Mouse (Mus musculus): ENCODE data around the gene Akap11.

The Akap11 gene

GRCm38 (mm10) chr14:78525059-78525458 lies 11.5 kb downstream of the Akap11 start:
- no peak for TF ChIP-seq NANOG (IDR thresholded peaks at IDR 0.05; ENCODE audit: borderline replicate concordance, low read length)
- no peak for TF ChIP-seq CTCF (conservative IDR thresholded peaks at IDR 0.05; ENCODE audit: low read length)
- no peak for TF ChIP-seq POU5F1 (IDR thresholded peaks at IDR 0.05; ENCODE audit: borderline replicate concordance, low read length)
- H3K9me3 ChIP-seq (ENCODE audit: low read length) = no peaks in the 10 kb centered on the region

GRCm38 (mm10) chr14:78510713-78511112 lies 25.9 kb downstream of the Akap11 start:
- H3K36me3 ChIP-seq (ENCODE audit: insufficient read depth, low read length) = peaks cover 77% of the 10 kb centered on the region
- H3K4me3 ChIP-seq (replicated peaks; ENCODE audit: low read length) = no peak overlapping the region
- TF ChIP-seq NANOG (IDR thresholded peaks at IDR 0.05; ENCODE audit: borderline replicate concordance, low read length) = no peak
- no peak for TF ChIP-seq CTCF (conservative IDR thresholded peaks at IDR 0.05; ENCODE audit: low read length)
- 0 out of 2 replicates have a peak, but pooled peaks cover 3% of the 10 kb centered on the region for H3K4me1 ChIP-seq (replicated peaks; ENCODE audit: low read depth, low read length)
- no peaks in the 10 kb centered on the region for H3K9me3 ChIP-seq (ENCODE audit: low read length)
- no peaks in the 10 kb centered on the region for H3K27me3 ChIP-seq (ENCODE audit: insufficient read depth, low read length)

More at GRCm38 (mm10) chr14:78525059-78525458, 11.5 kb downstream of the Akap11 start:
- Histone ChIP-seq H3K4me3 (replicated peaks; ENCODE audit: low read length) (no peak overlapping the region), H3K36me3 (ENCODE audit: insufficient read depth, low read length) (peaks cover 21% of the 10 kb centered on the region; the same call in 1 of the 2 replicates), H3K27me3 (ENCODE audit: insufficient read depth, low read length) (no peaks in the 10 kb centered on the region), H3K4me1 (replicated peaks; ENCODE audit: low read depth, low read length) (peaks cover 10% of the 10 kb centered on the region)

GRCm38 (mm10) chr14:78509791-78510190 lies 26.8 kb downstream of the Akap11 start:
- peaks cover 82% of the 10 kb centered on the region for H3K36me3 ChIP-seq (ENCODE audit: insufficient read depth, low read length)
- TF ChIP-seq POU5F1 (IDR thresholded peaks at IDR 0.05; ENCODE audit: borderline replicate concordance, low read length) = no peak
- no peak for TF ChIP-seq NANOG (IDR thresholded peaks at IDR 0.05; ENCODE audit: borderline replicate concordance, low read length)
- TF ChIP-seq CTCF (conservative IDR thresholded peaks at IDR 0.05; ENCODE audit: low read length) = no peak
- no peak overlapping the region for H3K4me3 ChIP-seq (replicated peaks; ENCODE audit: low read length)
- 0 out of 2 replicates have a peak, but pooled peaks cover 3% of the 10 kb centered on the region for H3K4me1 ChIP-seq (replicated peaks; ENCODE audit: low read depth, low read length)
- no peaks in the 10 kb centered on the region for H3K27me3 ChIP-seq (ENCODE audit: insufficient read depth, low read length)
- H3K9me3 ChIP-seq (ENCODE audit: low read length) = no peaks in the 10 kb centered on the region

- Histone ChIP-seq H3K4me3 (replicated peaks; ENCODE audit: low read length) (no peak overlapping the region), H3K4me1 (replicated peaks; ENCODE audit: low read depth, low read length) (no peaks in the 10 kb centered on the region), H3K9me3 (ENCODE audit: low read length) (no peaks in the 10 kb centered on the region), H3K27me3 (ENCODE audit: insufficient read depth, low read length) (no peaks in the 10 kb centered on the region), H3K36me3 (ENCODE audit: insufficient read depth, low read length) (peaks cover 25% of the 10 kb centered on the region; the same call in 1 of the 2 replicates)
- peak; percentile 77 for TF ChIP-seq CTCF (conservative IDR thresholded peaks at IDR 0.05; ENCODE audit: low read length)
- no peak for TF ChIP-seq NANOG (IDR thresholded peaks at IDR 0.05; ENCODE audit: borderline replicate concordance, low read length)
- TF ChIP-seq POU5F1 (IDR thresholded peaks at IDR 0.05; ENCODE audit: borderline replicate concordance, low read length) = no peak
Observed at GRCm38 (mm10) chr14:78500578-78500977, 36.0 kb downstream of the Akap11 start.

GRCm38 (mm10) chr14:78496691-78497090 lies 39.9 kb downstream of the Akap11 start:
- no peaks in the 10 kb centered on the region for H3K4me1 ChIP-seq (replicated peaks; ENCODE audit: low read depth, low read length)
- TF ChIP-seq POU5F1 (IDR thresholded peaks at IDR 0.05; ENCODE audit: borderline replicate concordance, low read length) (no peak), CTCF (conservative IDR thresholded peaks at IDR 0.05; ENCODE audit: low read length) (no peak), NANOG (IDR thresholded peaks at IDR 0.05; ENCODE audit: borderline replicate concordance, low read length) (no peak)
- H3K4me3 ChIP-seq (replicated peaks; ENCODE audit: low read length) = no peak overlapping the region
- no peaks in the 10 kb centered on the region for H3K27me3 ChIP-seq (ENCODE audit: insufficient read depth, low read length)
- peaks cover 31% of the 10 kb centered on the region for H3K36me3 ChIP-seq (ENCODE audit: insufficient read depth, low read length)
- H3K9me3 ChIP-seq (ENCODE audit: low read length) = no peaks in the 10 kb centered on the region

- Histone ChIP-seq H3K9me3 (ENCODE audit: low read length) (no peaks in the 10 kb centered on the region), H3K4me1 (replicated peaks; ENCODE audit: low read depth, low read length) (no peaks in the 10 kb centered on the region)
- TF ChIP-seq POU5F1 (IDR thresholded peaks at IDR 0.05; ENCODE audit: borderline replicate concordance, low read length) (no peak), NANOG (IDR thresholded peaks at IDR 0.05; ENCODE audit: borderline replicate concordance, low read length) (no peak), CTCF (conservative IDR thresholded peaks at IDR 0.05; ENCODE audit: low read length) (no peak)
Observed at GRCm38 (mm10) chr14:78495241-78495640, 41.4 kb downstream of the Akap11 start.

GRCm38 (mm10) chr14:78492602-78493001 lies 44.0 kb downstream of the Akap11 start:
- H3K9me3 ChIP-seq (ENCODE audit: low read length) = no peaks in the 10 kb centered on the region
- TF ChIP-seq CTCF (conservative IDR thresholded peaks at IDR 0.05; ENCODE audit: low read length) (no peak), POU5F1 (IDR thresholded peaks at IDR 0.05; ENCODE audit: borderline replicate concordance, low read length) (no peak), NANOG (IDR thresholded peaks at IDR 0.05; ENCODE audit: borderline replicate concordance, low read length) (no peak)
- H3K27me3 ChIP-seq (ENCODE audit: insufficient read depth, low read length) = no peaks in the 10 kb centered on the region
- no peak overlapping the region for H3K4me3 ChIP-seq (replicated peaks; ENCODE audit: low read length)
- no peaks in the 10 kb centered on the region for H3K4me1 ChIP-seq (replicated peaks; ENCODE audit: low read depth, low read length)
- H3K36me3 ChIP-seq (ENCODE audit: insufficient read depth, low read length) = peaks cover 35% of the 10 kb centered on the region

More at GRCm38 (mm10) chr14:78495241-78495640, 41.4 kb downstream of the Akap11 start:
- H3K36me3 ChIP-seq (ENCODE audit: insufficient read depth, low read length) = peaks cover 35% of the 10 kb centered on the region
- no peaks in the 10 kb centered on the region for H3K27me3 ChIP-seq (ENCODE audit: insufficient read depth, low read length)
- H3K4me3 ChIP-seq (replicated peaks; ENCODE audit: low read length) = no peak overlapping the region

- Histone ChIP-seq H3K36me3 (ENCODE audit: insufficient read depth, low read length) (peaks cover 28% of the 10 kb centered on the region), H3K4me3 (replicated peaks; ENCODE audit: low read length) (no peak overlapping the region), H3K9me3 (ENCODE audit: low read length) (no peaks in the 10 kb centered on the region), H3K27me3 (ENCODE audit: insufficient read depth, low read length) (no peaks in the 10 kb centered on the region), H3K4me1 (replicated peaks; ENCODE audit: low read depth, low read length) (no peaks in the 10 kb centered on the region)
- TF ChIP-seq CTCF (conservative IDR thresholded peaks at IDR 0.05; ENCODE audit: low read length) (no peak), NANOG (IDR thresholded peaks at IDR 0.05; ENCODE audit: borderline replicate concordance, low read length) (no peak), POU5F1 (IDR thresholded peaks at IDR 0.05; ENCODE audit: borderline replicate concordance, low read length) (no peak)
Observed at GRCm38 (mm10) chr14:78491432-78491831, 45.2 kb downstream of the Akap11 start.

Data from E14TG2a.4 (cell line).